Comparison of ENCODE assay signal across 17 mouse cellular contexts in the genomic region with DNA sequence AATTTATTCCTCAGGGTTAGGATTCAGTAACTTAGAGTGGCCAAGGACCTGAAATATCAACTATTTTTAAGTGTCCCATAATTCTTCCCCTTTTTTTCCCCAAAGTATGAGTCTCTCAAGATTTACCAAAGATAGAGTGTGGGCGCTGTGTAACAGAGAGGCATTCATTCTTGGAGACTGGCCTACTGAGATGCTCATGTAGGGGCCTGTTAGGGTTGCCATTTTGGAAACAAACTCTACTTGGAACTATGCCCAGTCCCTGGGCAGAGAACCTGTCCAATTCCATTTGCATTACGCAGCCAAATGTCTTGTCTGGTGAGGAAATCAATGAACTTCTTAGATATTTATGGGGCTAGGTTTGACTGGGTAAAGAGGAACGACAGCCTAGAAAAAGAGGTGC. TPM values are rescaled to one million over a fixed set of nuclear protein-coding genes. Genes with fewer than 3 reads are reported as not detected.
DNase-seq lines count a peak whose midpoint lies in the region; ATAC-seq lines count a peak whose summit lies in the region.
"Had no signal": no experiment of that assay in that cellular context is flagged by ENCODE, and none has a peak within 500 bp of the region (broad histone marks: within the 10 kb centered on the region; RNA-seq: fewer than 3 reads in every experiment).

No protein-coding gene starts in this region.

- intact Hi-C loops in heart, postnatal 14 days (cut with DNase I), result no loop called here

- peak; percentile 22 for DNase-seq in adrenal gland, postnatal 10 days
- no peak for DNase-seq in adrenal gland, postnatal 36 days
- peak; percentile 14 for DNase-seq in heart, adult 11 months
- DNase-seq in heart, postnatal 14 days, result no peak
- DNase-seq in retina, postnatal 1 day, result peak; percentile 16
- no peak for DNase-seq in retina, embryonic 14.5 days (ENCODE audit: low spot score)
- DNase-seq in skeletal muscle tissue, adult 2 months (ENCODE audit: low read depth, low spot score), result peak; percentile 40
- DNase-seq: cerebellum, adult 18-20 months; embryo, embryonic 11 days; kidney, adult 2 months; kidney, postnatal 4 days; layer of hippocampus, postnatal 36 days; lung, adult 18-20 months; lung, postnatal 4 days had no signal

- ATAC-seq in granulocyte monocyte progenitor cell, adult 5-6 weeks (replicated peaks; ENCODE audit: poor library complexity, severe bottlenecking), result no peak

RNA-seq across cellular contexts. Expression of a gene that starts 25.8 kb away (rescaled TPM):
- total RNA-seq in adrenal gland, postnatal 10 days (2021), result 10 to 100 TPM; 89.0 to 95.4 TPM
- 100 to 1,000 TPM in 1 of 2 experiments, 10 to 100 TPM in 1; 91.1 to 118 TPM for total RNA-seq in adrenal gland, postnatal 36 days (2021)
- total RNA-seq in heart, postnatal 14 days (2021), result 10 to 100 TPM; 36.0 to 39.4 TPM
- 79.2 and 94.1 TPM in 2 replicates for total RNA-seq in granulocyte monocyte progenitor cell, adult 5-6 weeks (2014; fragmentation: Nextera tagmentation)
- total RNA-seq in granulocyte monocyte progenitor cell, adult 5-6 weeks (2017), result 84.5 and 105 TPM in 2 replicates

RNA-seq across cellular contexts. Expression of a gene that starts 38.7 kb away (rescaled TPM):
- not detected for total RNA-seq in adrenal gland, postnatal 10 days (2021)
- not detected for total RNA-seq in adrenal gland, postnatal 36 days (2021)
- under 1 TPM in 1 of 2 experiments, not detected in 1; 0.07 TPM for total RNA-seq in heart, postnatal 14 days (2021)
- not detected in 2 replicates for total RNA-seq in granulocyte monocyte progenitor cell, adult 5-6 weeks (2014; fragmentation: Nextera tagmentation)
- total RNA-seq in granulocyte monocyte progenitor cell, adult 5-6 weeks (2017), result not detected in 2 replicates
- total RNA-seq: adrenal gland, postnatal 4 days; gastrocnemius, adult 8-10 months; layer of hippocampus, postnatal 36 days had no signal

Comparison
In these comparisons a context has a peak if more than half of its experiments do, and no peak if none do; other contexts are left out.
1. DNase-seq: peak in adrenal gland, postnatal 10 days (single experiment), heart, adult 11 months (single experiment), retina, postnatal 1 day (single experiment) and skeletal muscle tissue, adult 2 months (single experiment); none in adrenal gland, postnatal 36 days (0 of 2), heart, postnatal 14 days (0 of 2) and retina, embryonic 14.5 days (single experiment).